Mouse (Mus musculus): ENCODE measurements around the gene Foxp1.

- no peak for TF ChIP-seq GATA1 (IDR thresholded peaks at IDR 0.05; ENCODE audit: borderline replicate concordance, low read length)
- no peak for TF ChIP-seq FLI1 (IDR thresholded peaks at IDR 0.05; ENCODE audit: low read length)
Observed at GRCm38 (mm10) chr6:99009771-99010170, 512.8 kb downstream of the Foxp1 start.
